Mouse (Mus musculus) ES-Bruce4 (cell line): Measurements from ENCODE around the gene Acod1.

ENCODE experiments used
- CTCF ChIP-seq: IDR thresholded peaks from one replicate; pipeline ENCODE4 v1.8.1; 2011; ENCODE audit warnings: low read depth, low read length
- EP300 ChIP-seq: IDR thresholded peaks from 2 replicates; pipeline ENCODE4 v1.6.1; 2011; ENCODE audit warnings: low read depth, low read length; ENCODE audit not compliant: insufficient read depth
- POLR2A ChIP-seq: IDR thresholded peaks from one replicate; pipeline ENCODE4 v1.8.1; 2011; ENCODE audit warnings: low read length; ENCODE audit not compliant: insufficient read depth

GRCm38 (mm10) chr14:103070790-103071189, 24.0 kb downstream of the Acod1 start:
- TF ChIP-seq POLR2A (no peak), EP300 (no peak), CTCF (no peak)
